Mouse (Mus musculus) layer of hippocampus, postnatal 14 days (tissue): ENCODE measurements around the gene Lin9. TPM values are rescaled to one million over a fixed set of nuclear protein-coding genes. Genes with fewer than 3 reads are reported as not detected.
A peak's percentile ranks its signal among the peaks of the same experiment; 100 is the strongest.

Experiments used
- DNase-seq, 2 experiments: peaks; one replicate each; pipeline ENCODE4 v3.0.0; 2021 to 2022; ENCODE audit warnings: low spot score in 2 of 2, mixed read lengths in 1 of 2
- total RNA-seq, 2 experiments: library from RNA; stranded (reverse); gene quantifications; 2 replicates each; pipeline ENCODE4 v1.2.3; 2021

The Lin9 gene
- total RNA-seq, 2 experiments from 2014 or later: 3.0 to 4.0 TPM

DNA sequence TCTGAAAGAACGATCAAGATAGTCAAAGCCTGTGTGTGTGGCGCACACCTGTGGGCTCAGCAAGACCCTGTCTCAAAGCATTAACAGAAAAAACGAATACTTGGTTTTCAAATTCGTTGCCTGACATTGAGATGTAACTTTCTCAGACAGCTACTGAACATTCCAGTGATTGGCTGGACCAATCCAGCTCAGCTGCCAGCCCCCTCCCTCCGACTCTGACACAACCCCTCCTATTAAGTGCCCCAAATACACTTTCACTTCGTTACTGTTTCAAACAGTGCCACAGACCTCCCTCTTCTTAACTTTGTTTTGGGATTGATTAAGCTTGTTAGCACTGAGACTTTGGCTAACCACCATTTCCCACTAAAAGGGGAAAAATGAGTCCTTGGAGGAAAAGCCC is 62.5 kb downstream of the Lin9 start:
- DNase-seq: no peak

- no peak for DNase-seq
Observed at GRCm38 (mm10) chr1:180707368-180707767, 66.4 kb downstream of the Lin9 start.

DNA sequence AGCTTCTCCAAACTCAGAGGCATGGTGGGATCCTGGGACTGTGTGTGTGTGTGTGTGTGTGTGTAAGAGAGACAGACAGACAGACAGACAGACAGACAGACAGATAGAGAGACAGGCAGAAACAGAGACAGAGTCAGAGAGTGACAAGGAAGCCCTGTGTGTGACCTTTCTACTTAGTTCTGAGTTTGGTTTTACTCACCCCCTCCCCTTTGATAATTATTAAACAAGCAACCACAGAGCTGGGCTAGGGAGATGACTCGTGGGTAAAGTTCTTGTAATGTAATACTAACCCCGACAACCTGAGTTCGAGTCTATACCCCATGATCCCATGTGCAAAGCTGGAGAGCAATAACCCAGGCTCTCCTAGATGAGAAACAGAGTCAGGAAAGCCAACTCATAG is 66.9 kb downstream of the Lin9 start:
- no peak for DNase-seq

- no peak for DNase-seq
Observed at GRCm38 (mm10) chr1:180708935-180709776, 68.2 kb downstream of the Lin9 start.

DNA sequence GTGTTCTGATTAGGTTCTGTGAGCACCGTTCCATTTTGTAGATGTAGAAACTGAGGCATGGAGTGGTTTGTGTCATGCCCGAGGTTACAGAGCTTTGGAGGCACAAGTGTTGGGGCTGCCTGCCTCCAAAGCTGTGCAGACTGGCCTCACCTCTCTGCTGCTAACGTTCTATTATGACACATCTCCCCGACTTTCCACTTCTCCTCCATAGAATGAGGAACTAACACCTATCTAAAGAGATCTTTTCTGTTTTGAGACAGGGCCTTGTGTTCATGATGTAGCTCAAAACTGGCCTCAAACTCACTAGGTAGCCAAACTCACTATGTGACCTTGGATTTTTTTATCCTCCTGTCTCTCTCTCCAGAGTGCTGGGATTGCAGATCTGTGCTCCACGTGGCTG is 77.8 kb downstream of the Lin9 start:
- DNase-seq: no peak

DNA sequence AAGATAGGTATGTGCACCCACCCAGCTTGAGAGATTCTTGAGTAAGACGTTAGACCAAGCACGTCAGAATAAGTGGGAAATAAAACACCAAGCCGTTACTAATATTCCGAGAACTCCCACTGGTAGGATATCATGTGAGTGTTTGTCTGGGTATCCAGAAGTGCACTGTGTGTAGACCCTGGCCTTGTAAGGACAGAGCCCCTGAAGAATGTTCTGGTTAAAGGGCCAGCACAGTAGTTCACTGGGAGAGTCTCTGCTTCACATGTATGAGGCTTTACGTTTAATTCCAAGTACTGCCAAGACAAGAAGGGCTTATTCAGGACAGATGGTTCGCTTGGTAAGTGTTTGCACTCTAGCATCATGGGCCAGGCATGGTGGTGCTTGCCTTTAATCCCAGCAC is 78.5 kb downstream of the Lin9 start:
- no peak for DNase-seq

- peak; percentile 74 to 79 for DNase-seq
Observed at GRCm38 (mm10) chr1:180719951-180720689, 79.2 kb downstream of the Lin9 start.

DNA sequence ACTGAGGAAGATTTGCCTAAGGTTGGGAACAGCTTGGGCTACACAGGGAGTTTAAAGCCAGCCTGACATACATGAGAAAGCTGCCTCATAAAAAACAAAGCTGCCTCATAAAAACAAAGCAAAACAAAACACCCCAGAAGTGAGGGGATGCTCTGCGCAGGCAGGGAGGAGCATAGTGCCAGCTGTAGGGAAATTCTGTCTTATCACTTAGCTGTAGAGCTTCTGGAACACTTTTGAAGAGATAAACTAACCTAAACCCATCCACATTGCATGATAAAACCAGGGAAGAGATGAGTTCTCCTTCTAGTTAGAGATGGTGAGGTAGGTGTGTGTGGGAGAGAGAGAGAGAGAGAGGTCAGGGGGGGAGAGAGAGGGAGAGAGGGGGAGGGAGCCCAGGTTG is 81.7 kb downstream of the Lin9 start:
- no peak for DNase-seq

- no peak for DNase-seq
Observed at GRCm38 (mm10) chr1:180723701-180724238, 82.8 kb downstream of the Lin9 start.

DNA sequence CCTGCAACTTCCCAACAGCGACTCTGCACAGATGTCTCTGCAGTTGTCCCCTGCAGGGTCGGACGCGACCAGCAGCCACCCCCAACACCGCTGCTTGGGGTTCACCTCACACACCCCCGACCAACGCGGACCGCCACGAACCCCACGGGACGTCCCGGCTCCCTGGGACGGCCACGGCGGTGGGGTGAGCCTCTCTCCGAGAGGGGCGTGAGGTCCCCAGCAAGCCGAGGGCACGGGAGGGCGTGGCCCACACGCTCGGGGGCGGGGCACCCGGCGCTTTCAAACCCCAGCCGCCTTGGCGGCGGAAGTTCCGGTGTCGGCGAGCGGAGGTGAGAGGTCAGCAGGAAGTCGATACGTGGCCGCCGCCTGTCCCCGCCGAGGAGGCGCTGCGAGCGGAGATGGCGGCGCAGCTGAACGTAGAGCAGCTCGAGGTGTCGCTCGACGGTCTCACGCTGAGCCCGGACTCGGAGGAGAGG is 84.8 kb downstream of the Lin9 start, which contains the start of gene Acbd3:
Gene Acbd3 (plus strand): TSS at position 340 of the 476 bp plus-strand sequence.
- peak; percentile 84 to 89 for DNase-seq

- no peak for DNase-seq
Observed at GRCm38 (mm10) chr1:180726183-180726582, 85.2 kb downstream of the Lin9 start.

DNA sequence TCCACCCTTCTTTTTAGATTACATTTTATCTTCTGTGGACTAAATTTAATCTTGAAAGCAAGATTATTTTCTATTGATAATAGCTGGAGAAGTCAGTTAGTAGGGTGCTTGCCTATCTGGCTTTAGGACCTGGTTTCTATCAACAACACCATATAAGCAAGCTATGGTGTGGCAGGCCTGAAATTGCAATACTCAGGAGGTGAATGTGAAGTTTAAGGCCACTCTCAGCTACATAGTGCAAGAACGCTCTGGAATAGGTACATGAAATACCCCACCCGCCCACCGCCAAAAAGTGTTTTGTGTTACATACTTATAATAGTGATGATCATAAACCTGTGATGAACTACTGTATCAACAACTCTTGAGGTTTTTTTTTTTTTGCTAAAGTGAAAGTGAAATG is 88.3 kb downstream of the Lin9 start:
- no peak for DNase-seq

Other genes with a start within 250 kb of the Lin9 start
- gene Stum, start 157.6 kb upstream of the Lin9 start, total RNA-seq: 100 to 1,000 TPM; 263 to 281 TPM
- gene Parp1, start 72.2 kb upstream of the Lin9 start, total RNA-seq: 100 to 1,000 TPM; 162 to 172 TPM
- under 1 TPM in 1 of 2 experiments, not detected in 1; 0.17 TPM for gene Mixl1, start 55.9 kb downstream of the Lin9 start, total RNA-seq
- 10 to 100 TPM; 29.9 to 31.7 TPM for gene Acbd3, start 84.9 kb downstream of the Lin9 start, total RNA-seq
- 100 to 1,000 TPM; 418 to 459 TPM for gene H3f3a, start 172.8 kb downstream of the Lin9 start, total RNA-seq
- 10 to 100 TPM; 21.2 to 22.8 TPM for gene Sde2, start 210.0 kb downstream of the Lin9 start, total RNA-seq